27 mouse cellular contexts compared by ENCODE assay signal in genomic region chrX:85901195-85901594, GRCm38 (mm10). TPM values are rescaled to one million over a fixed set of nuclear protein-coding genes. Genes with fewer than 3 reads are reported as not detected.
DNase-seq lines count a peak whose midpoint lies in the region; ATAC-seq and TF ChIP-seq lines count a peak whose summit lies in the region.
"Had no signal": no experiment of that assay in that cellular context is flagged by ENCODE, and none has a peak within 500 bp of the region (broad histone marks: within the 10 kb centered on the region; RNA-seq: fewer than 3 reads in every experiment).

No protein-coding gene starts in this region.

- no peak overlapping the region for H3K9ac ChIP-seq in liver, embryonic 12.5 days
- no peak overlapping the region for H3K9ac ChIP-seq in liver, embryonic 11.5 days (ENCODE audit: low read depth, low read length)
- no peak overlapping the region for H3K9ac ChIP-seq in liver, embryonic 16.5 days (ENCODE audit: low read depth, low read length)
- H3K9ac ChIP-seq in liver, postnatal 0 days (replicated peaks) = no peak overlapping the region
- no peak overlapping the region for H3K9ac ChIP-seq in forebrain, embryonic 11.5 days (ENCODE audit: low read length)
- H3K9ac ChIP-seq: embryonic facial prominence, embryonic 13.5 days; embryonic facial prominence, embryonic 15.5 days; forebrain, embryonic 13.5 days; forebrain, embryonic 15.5 days; forebrain, postnatal 0 days had no signal

- no peaks in the 10 kb centered on the region for H3K4me1 ChIP-seq in liver, embryonic 12.5 days
- no peaks in the 10 kb centered on the region for H3K4me1 ChIP-seq in liver, embryonic 11.5 days (replicated peaks; ENCODE audit: control insufficient read depth, insufficient read depth, low read length)
- no peaks in the 10 kb centered on the region for H3K4me1 ChIP-seq in liver, embryonic 16.5 days (ENCODE audit: control insufficient read depth, low read depth, low read length)
- no peaks in the 10 kb centered on the region for H3K4me1 ChIP-seq in liver, postnatal 0 days (ENCODE audit: insufficient read depth)
- no peaks in the 10 kb centered on the region for H3K4me1 ChIP-seq in forebrain, embryonic 11.5 days (replicated peaks; ENCODE audit: control insufficient read depth, insufficient read depth, low read length)
- H3K4me1 ChIP-seq: embryonic facial prominence, embryonic 13.5 days; embryonic facial prominence, embryonic 15.5 days; forebrain, embryonic 10.5 days; forebrain, embryonic 13.5 days; forebrain, embryonic 15.5 days had no signal

- TF ChIP-seq EP300 in liver, postnatal 0 days (IDR thresholded peaks at IDR 0.05; ENCODE audit: low read depth) = no peak

- H3K9me3 ChIP-seq in liver, embryonic 12.5 days (replicated peaks) = no peaks in the 10 kb centered on the region
- H3K9me3 ChIP-seq in liver, embryonic 11.5 days (ENCODE audit: control insufficient read depth, low read length) = no peaks in the 10 kb centered on the region
- no peaks in the 10 kb centered on the region for H3K9me3 ChIP-seq in liver, embryonic 16.5 days (replicated peaks; ENCODE audit: control insufficient read depth, low read length)
- no peaks in the 10 kb centered on the region for H3K9me3 ChIP-seq in liver, postnatal 0 days (ENCODE audit: low read length)
- no peaks in the 10 kb centered on the region for H3K9me3 ChIP-seq in forebrain, embryonic 11.5 days (ENCODE audit: control insufficient read depth, low read length)
- H3K9me3 ChIP-seq: embryonic facial prominence, embryonic 13.5 days; embryonic facial prominence, embryonic 15.5 days; forebrain, embryonic 10.5 days; forebrain, embryonic 13.5 days; forebrain, embryonic 15.5 days; G1E had no signal

- ATAC-seq in liver, embryonic 12.5 days = peak; percentile 35; the same call in 1 of the 2 replicates
- ATAC-seq in liver, embryonic 11.5 days (replicated peaks; ENCODE audit: low FRiP score) = no peak; the same call in 1 of the 2 replicates
- 0 out of 2 replicates have a peak, but pooled peaks have one; percentile 30 for ATAC-seq in liver, embryonic 16.5 days (ENCODE audit: low read depth)
- no peak for ATAC-seq in liver, postnatal 0 days
- ATAC-seq in megakaryocyte-erythroid progenitor cell, adult 5-6 weeks (replicated peaks; ENCODE audit: low FRiP score, low TSS enrichment, poor library complexity, severe bottlenecking) = peak; percentile 78
- ATAC-seq in forebrain, embryonic 11.5 days (replicated peaks; ENCODE audit: low FRiP score) = no peak
- ATAC-seq: CD4-positive, CD25-positive, alpha-beta regulatory T cell, adult 4 months; forebrain, embryonic 13.5 days; forebrain, embryonic 15.5 days; forebrain, postnatal 0 days had no signal

- no peak overlapping the region for H3K4me3 ChIP-seq in liver, embryonic 12.5 days
- H3K4me3 ChIP-seq in liver, embryonic 11.5 days (ENCODE audit: low read depth, low read length) = no peak overlapping the region
- no peak overlapping the region for H3K4me3 ChIP-seq in liver, embryonic 16.5 days (ENCODE audit: low read depth, low read length)
- no peak overlapping the region for H3K4me3 ChIP-seq in liver, postnatal 0 days (ENCODE audit: low read depth, low read length)
- H3K4me3 ChIP-seq in forebrain, embryonic 11.5 days (ENCODE audit: low read depth, low read length) = no peak overlapping the region
- H3K4me3 ChIP-seq: embryonic facial prominence, embryonic 13.5 days; embryonic facial prominence, embryonic 15.5 days; erythroblast, embryonic 14.5 days; forebrain, embryonic 10.5 days; forebrain, embryonic 13.5 days; forebrain, embryonic 15.5 days had no signal

- whole genome bisulfite sequencing in liver, embryonic 12.5 days (ENCODE audit: insufficient replicate concordance) = 28% methylated on average over 1 of the region's 1 CpGs
- WGBS in liver, embryonic 11.5 days = 44% methylated on average over 1 of the region's 1 CpGs
- 14% methylated on average over 1 of the region's 1 CpGs for WGBS in liver, embryonic 16.5 days (ENCODE audit: insufficient replicate concordance)
- 33% methylated on average over 1 of the region's 1 CpGs for WGBS in liver, postnatal 0 days (ENCODE audit: insufficient replicate concordance)
- WGBS in forebrain, embryonic 11.5 days = 60% methylated on average over 1 of the region's 1 CpGs

- H3K4me2 ChIP-seq in liver, embryonic 12.5 days = no peak overlapping the region
- H3K4me2 ChIP-seq in liver, embryonic 11.5 days = no peak overlapping the region
- H3K4me2 ChIP-seq in liver, embryonic 16.5 days (ENCODE audit: low read depth, low read length) = no peak overlapping the region
- no peak overlapping the region for H3K4me2 ChIP-seq in liver, postnatal 0 days (ENCODE audit: low read depth, low read length)
- no peak overlapping the region for H3K4me2 ChIP-seq in forebrain, embryonic 11.5 days (ENCODE audit: low read depth, low read length, severe bottlenecking)
- H3K4me2 ChIP-seq: embryonic facial prominence, embryonic 13.5 days; embryonic facial prominence, embryonic 15.5 days; forebrain, embryonic 13.5 days; forebrain, embryonic 15.5 days had no signal

- H3K36me3 ChIP-seq in liver, embryonic 12.5 days = no peaks in the 10 kb centered on the region
- H3K36me3 ChIP-seq in liver, embryonic 11.5 days (ENCODE audit: control insufficient read depth, insufficient read depth, low read length) = no peaks in the 10 kb centered on the region
- no peaks in the 10 kb centered on the region for H3K36me3 ChIP-seq in liver, embryonic 16.5 days (ENCODE audit: control insufficient read depth, insufficient read depth)
- no peaks in the 10 kb centered on the region for H3K36me3 ChIP-seq in liver, postnatal 0 days (replicated peaks; ENCODE audit: insufficient read depth, low read length)
- H3K36me3 ChIP-seq in forebrain, embryonic 11.5 days (ENCODE audit: control insufficient read depth, insufficient read depth, low read length) = no peaks in the 10 kb centered on the region
- H3K36me3 ChIP-seq: embryonic facial prominence, embryonic 13.5 days; embryonic facial prominence, embryonic 15.5 days; forebrain, embryonic 10.5 days; forebrain, embryonic 15.5 days; G1E had no signal

- no peaks in the 10 kb centered on the region for H3K27me3 ChIP-seq in liver, embryonic 12.5 days (replicated peaks)
- H3K27me3 ChIP-seq in liver, embryonic 11.5 days (replicated peaks; ENCODE audit: control insufficient read depth, insufficient read depth, low read length) = no peaks in the 10 kb centered on the region
- no peaks in the 10 kb centered on the region for H3K27me3 ChIP-seq in liver, embryonic 16.5 days (ENCODE audit: control insufficient read depth, insufficient read depth, low read depth, low read length)
- no peaks in the 10 kb centered on the region for H3K27me3 ChIP-seq in liver, postnatal 0 days (ENCODE audit: insufficient read depth, low read length)
- no peaks in the 10 kb centered on the region for H3K27me3 ChIP-seq in forebrain, embryonic 11.5 days (ENCODE audit: control insufficient read depth, insufficient read depth, low read length)
- H3K27me3 ChIP-seq: CH12.LX; embryonic facial prominence, embryonic 13.5 days; embryonic facial prominence, embryonic 15.5 days; forebrain, embryonic 13.5 days; forebrain, embryonic 15.5 days had no signal

- no peak for TF ChIP-seq CTCF in liver, postnatal 0 days (IDR thresholded peaks at IDR 0.05; ENCODE audit: low read depth)

- no peak overlapping the region for H3K27ac ChIP-seq in liver, embryonic 12.5 days
- no peak overlapping the region for H3K27ac ChIP-seq in liver, embryonic 11.5 days (ENCODE audit: low read depth, low read length)
- H3K27ac ChIP-seq in liver, embryonic 16.5 days (ENCODE audit: low read length) = no peak overlapping the region
- H3K27ac ChIP-seq in liver, postnatal 0 days (ENCODE audit: low read depth) = no peak overlapping the region
- H3K27ac ChIP-seq in forebrain, embryonic 11.5 days (ENCODE audit: low read depth, low read length) = no peak overlapping the region
- H3K27ac ChIP-seq: embryonic facial prominence, embryonic 13.5 days; embryonic facial prominence, embryonic 15.5 days; forebrain, embryonic 10.5 days; forebrain, embryonic 13.5 days; forebrain, embryonic 15.5 days had no signal

- no peak for DNase-seq in liver, embryonic 11.5 days (ENCODE audit: low spot score)
- no peak for DNase-seq in liver, postnatal 0 days
- DNase-seq in forebrain, embryonic 11.5 days (ENCODE audit: low spot score) = no peak
- DNase-seq: adrenal gland, adult 2 months; adrenal gland, postnatal 10 days; adrenal gland, postnatal 25 days; B cell, adult 2 months; cerebellum, adult 11 months; cerebellum, adult 18-20 months; cerebellum, adult 8-10 months; cerebellum, adult 9-11 months; cerebellum, postnatal 14 days; cerebellum, postnatal 36 days; embryo, embryonic 11 days; forebrain, postnatal 0 days had no signal

RNA-seq across cellular contexts. Expression of gene 5430427O19Rik, which starts 31.0 kb away (rescaled TPM):
- 0.32 and 0.50 TPM in 2 replicates for polyA plus RNA-seq in liver, embryonic 12.5 days (2016; fragmentation: Nextera tagmentation; extraction: Ambion mirVana)
- polyA plus RNA-seq in liver, embryonic 11.5 days (2014; fragmentation: Nextera tagmentation; extraction: Ambion mirVana) = 0.23 and 0.31 TPM in 2 replicates
- 0.48 and 0.60 TPM in 2 replicates for polyA plus RNA-seq in liver, embryonic 16.5 days (2015; fragmentation: Nextera tagmentation; extraction: Ambion mirVana)
- 0.63 and 0.66 TPM in 2 replicates for polyA plus RNA-seq in liver, postnatal 0 days (2015; fragmentation: Nextera tagmentation; extraction: Ambion mirVana)
- 1.7 and 3.7 TPM in 2 replicates for total RNA-seq in megakaryocyte-erythroid progenitor cell, adult 5-6 weeks (2014; fragmentation: Nextera tagmentation)
- 2.3 and 5.5 TPM in 2 replicates for total RNA-seq in megakaryocyte-erythroid progenitor cell, adult 5-6 weeks (2017)
- 0.05 TPM in 1 of 2 replicates, not detected in the other for polyA plus RNA-seq in forebrain, embryonic 11.5 days (2014; fragmentation: Nextera tagmentation; extraction: Ambion mirVana)
- polyA plus RNA-seq: adrenal gland, adult 2 months; erythroblast, embryonic 14.5 days had no signal

Comparison
In these comparisons a context has a peak if more than half of its experiments do, and no peak if none do; other contexts are left out.
1. ATAC-seq: peak in liver, embryonic 12.5 days (single experiment), liver, embryonic 16.5 days (single experiment) and megakaryocyte-erythroid progenitor cell, adult 5-6 weeks (single experiment); none in liver, embryonic 11.5 days (single experiment), liver, postnatal 0 days (single experiment) and forebrain, embryonic 11.5 days (single experiment).